Mouse (Mus musculus): ENCODE data around the gene Cers1. TPM values are rescaled to one million over a fixed set of nuclear protein-coding genes. Genes with fewer than 3 reads are reported as not detected.
A peak's percentile ranks its signal among the peaks of the same experiment; 100 is the strongest.

The Cers1 gene
- total and polyA plus RNA-seq, 2 experiments from 2014 or later, result 45.3 to 58.4 TPM

DNA sequence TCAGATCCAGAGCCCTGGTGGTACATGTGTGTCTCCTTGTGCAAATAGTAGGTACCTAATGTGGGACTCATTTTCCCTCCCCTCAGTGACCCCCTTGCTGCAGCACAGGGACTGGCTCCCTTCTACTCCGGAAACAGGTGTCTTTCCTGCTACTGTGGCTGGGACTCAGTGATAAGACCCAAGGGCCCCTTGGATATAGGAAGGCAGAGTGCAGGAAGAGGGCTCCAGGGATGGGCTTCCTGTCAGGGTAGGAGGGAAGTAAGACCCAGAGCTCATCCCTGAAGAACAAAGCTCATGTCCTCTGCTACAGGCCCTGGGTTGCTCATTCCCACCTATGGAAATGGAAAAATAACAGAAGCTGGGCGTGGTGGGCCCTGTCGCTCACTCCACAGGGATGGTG, 39.1 kb upstream of the Cers1 start:
- Histone ChIP-seq H3K36me3 (ENCODE audit: insufficient read depth) (no peaks in the 10 kb centered on the region), H3K4me3 (ENCODE audit: low read depth, low read length) (no peak overlapping the region), H3K4me1 (ENCODE audit: insufficient read depth) (no peaks in the 10 kb centered on the region), H3K9me3 (ENCODE audit: low read length) (no peaks in the 10 kb centered on the region), H3K27me3 (ENCODE audit: insufficient read depth, low read length) (no peaks in the 10 kb centered on the region), H3K9ac (no peak overlapping the region), H3K27ac (ENCODE audit: low read depth, low read length) (no peak overlapping the region), H3K4me2 (ENCODE audit: low read depth) (no peak overlapping the region)
- TF ChIP-seq CTCF (IDR thresholded peaks at IDR 0.05; ENCODE audit: low read depth), result no peak
- DNase-seq, result no peak
- 88% methylated on average over 3 of the region's 3 CpGs for WGBS
- no peak for ATAC-seq

- H3K36me3 ChIP-seq (ENCODE audit: insufficient read depth), result no peaks in the 10 kb centered on the region
- H3K4me2 ChIP-seq (ENCODE audit: low read depth), result no peak overlapping the region
- H3K9ac ChIP-seq, result no peak overlapping the region
- ATAC-seq (no peak), DNase-seq (no peak)
- H3K4me3 ChIP-seq (ENCODE audit: low read depth, low read length), result no peak overlapping the region
- no peak overlapping the region for H3K27ac ChIP-seq (ENCODE audit: low read depth, low read length)
- H3K9me3 ChIP-seq (ENCODE audit: low read length), result no peaks in the 10 kb centered on the region
- WGBS, result 60% methylated on average over 15 of the region's 15 CpGs
- no peak for TF ChIP-seq CTCF (IDR thresholded peaks at IDR 0.05; ENCODE audit: low read depth)
- H3K4me1 ChIP-seq (ENCODE audit: insufficient read depth), result no peaks in the 10 kb centered on the region
- no peaks in the 10 kb centered on the region for H3K27me3 ChIP-seq (ENCODE audit: insufficient read depth, low read length)
Observed at GRCm38 (mm10) chr8:70278175-70278574, 37.4 kb upstream of the Cers1 start.

GRCm38 (mm10) chr8:70279266-70279665, 36.3 kb upstream of the Cers1 start:
- H3K27ac ChIP-seq (ENCODE audit: low read depth, low read length), result no peak overlapping the region
- H3K4me1 ChIP-seq (ENCODE audit: insufficient read depth), result no peaks in the 10 kb centered on the region
- H3K4me2 ChIP-seq (ENCODE audit: low read depth), result no peak overlapping the region
- H3K9me3 ChIP-seq (ENCODE audit: low read length), result no peaks in the 10 kb centered on the region
- no peak overlapping the region for H3K4me3 ChIP-seq (ENCODE audit: low read depth, low read length)
- no peak overlapping the region for H3K9ac ChIP-seq
- TF ChIP-seq CTCF (IDR thresholded peaks at IDR 0.05; ENCODE audit: low read depth), result no peak
- WGBS, result 60% methylated on average over 8 of the region's 8 CpGs
- no peak for DNase-seq
- no peaks in the 10 kb centered on the region for H3K36me3 ChIP-seq (ENCODE audit: insufficient read depth)
- ATAC-seq, result no peak
- H3K27me3 ChIP-seq (ENCODE audit: insufficient read depth, low read length), result no peaks in the 10 kb centered on the region

DNA sequence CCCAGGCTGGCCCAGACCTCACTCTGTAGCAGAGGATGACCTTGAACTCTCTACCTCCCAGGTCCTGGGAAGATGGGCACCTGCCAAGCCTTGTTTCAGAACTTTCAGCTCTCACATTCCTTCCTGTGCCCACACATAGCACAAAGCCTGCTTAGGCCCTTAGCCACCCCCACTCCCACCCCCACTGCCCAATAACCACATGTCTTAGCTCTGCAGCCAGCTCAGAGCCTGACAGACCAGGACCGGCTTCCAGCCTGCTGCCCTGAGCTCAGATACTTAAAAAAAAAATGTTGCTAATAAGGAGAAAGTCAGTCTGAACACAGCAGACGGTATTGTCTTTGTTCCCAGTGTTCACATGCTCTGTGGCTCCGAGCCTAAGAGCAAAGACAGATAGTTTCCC, 34.6 kb upstream of the Cers1 start:
- DNase-seq (no peak), ATAC-seq (no peak)
- no peaks in the 10 kb centered on the region for H3K27me3 ChIP-seq (ENCODE audit: insufficient read depth, low read length)
- H3K27ac ChIP-seq (ENCODE audit: low read depth, low read length), result no peak overlapping the region
- H3K9ac ChIP-seq, result no peak overlapping the region
- H3K4me2 ChIP-seq (ENCODE audit: low read depth), result no peak overlapping the region
- H3K4me1 ChIP-seq (ENCODE audit: insufficient read depth), result no peaks in the 10 kb centered on the region
- H3K9me3 ChIP-seq (ENCODE audit: low read length), result no peaks in the 10 kb centered on the region
- H3K36me3 ChIP-seq (ENCODE audit: insufficient read depth), result 0 out of 2 replicates have a peak, but pooled peaks cover 4% of the 10 kb centered on the region
- H3K4me3 ChIP-seq (ENCODE audit: low read depth, low read length), result no peak overlapping the region
- no peak for TF ChIP-seq CTCF (IDR thresholded peaks at IDR 0.05; ENCODE audit: low read depth)
- 27% methylated on average over 3 of the region's 3 CpGs for WGBS

DNA sequence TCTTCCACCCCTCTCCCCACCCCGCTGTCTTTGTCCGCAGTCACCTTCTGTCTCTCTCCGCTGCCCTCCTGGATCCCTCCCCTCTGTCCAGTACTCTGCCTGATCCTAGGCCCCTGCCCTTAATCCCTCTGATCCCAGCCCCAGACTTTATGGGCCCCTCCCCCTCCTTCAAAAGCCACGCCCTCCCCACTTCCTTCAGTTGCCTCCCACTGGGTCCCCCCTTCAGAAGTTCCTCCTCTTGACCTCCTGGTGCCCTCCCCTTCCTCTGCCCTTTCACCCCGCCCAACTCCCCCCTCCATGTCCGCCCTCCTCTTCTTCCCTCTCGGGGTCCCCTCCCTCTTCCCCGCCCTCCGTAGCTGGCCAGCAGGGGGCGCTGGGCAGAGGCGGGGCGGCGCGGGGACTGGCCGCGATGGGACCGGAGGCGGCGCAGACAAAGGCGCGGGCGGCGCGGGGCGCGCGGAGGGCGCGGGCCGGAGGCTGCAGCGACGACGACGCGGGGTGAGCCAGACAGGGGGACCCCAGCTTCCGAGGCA, 32.9 kb upstream of the Cers1 start, which contains the start of gene Homer3:
Gene Homer3 (plus strand): TSS at position 225 of the 533 bp plus-strand sequence.
- Histone ChIP-seq H3K27me3 (ENCODE audit: insufficient read depth, low read length) (no peaks in the 10 kb centered on the region), H3K9me3 (ENCODE audit: low read length) (no peaks in the 10 kb centered on the region), H3K4me3 (ENCODE audit: low read depth, low read length) (peak within 1 kb of the TSS; percentile 75), H3K4me2 (ENCODE audit: low read depth) (peak within 1 kb of the TSS; percentile 89), H3K4me1 (ENCODE audit: insufficient read depth) (no peaks in the 10 kb centered on the region), H3K36me3 (ENCODE audit: insufficient read depth) (peaks cover 13% of the 10 kb centered on the region; the same call in 1 of the 2 replicates), H3K27ac (ENCODE audit: low read depth, low read length) (peak within 1 kb of the TSS; percentile 35; the same call in 1 of the 2 replicates), H3K9ac (peak within 1 kb of the TSS; percentile 79)
- TF ChIP-seq CTCF (IDR thresholded peaks at IDR 0.05; ENCODE audit: low read depth), result peak; percentile 90
- peak; percentile 90 for ATAC-seq
- DNase-seq, result peak; percentile 86
- WGBS, result 5% methylated on average over 35 of the region's 36 CpGs

- Histone ChIP-seq H3K9ac (peak overlapping the region; percentile 79), H3K36me3 (ENCODE audit: insufficient read depth) (peaks cover 14% of the 10 kb centered on the region; the same call in 1 of the 2 replicates), H3K27me3 (ENCODE audit: insufficient read depth, low read length) (no peaks in the 10 kb centered on the region), H3K4me3 (ENCODE audit: low read depth, low read length) (peak overlapping the region; percentile 75), H3K9me3 (ENCODE audit: low read length) (no peaks in the 10 kb centered on the region), H3K4me1 (ENCODE audit: insufficient read depth) (no peaks in the 10 kb centered on the region), H3K27ac (ENCODE audit: low read depth, low read length) (peak overlapping the region; percentile 35; the same call in 1 of the 2 replicates), H3K4me2 (ENCODE audit: low read depth) (peak overlapping the region; percentile 89)
- DNase-seq (peak; percentile 38), ATAC-seq (peak; percentile 63)
- TF ChIP-seq CTCF (IDR thresholded peaks at IDR 0.05; ENCODE audit: low read depth), result no peak
- 5% methylated on average over 53 of the region's 55 CpGs for WGBS
Observed at GRCm38 (mm10) chr8:70283136-70284077, 32.2 kb upstream of the Cers1 start.

- ATAC-seq (no peak), DNase-seq (no peak)
- Histone ChIP-seq H3K36me3 (ENCODE audit: insufficient read depth) (peaks cover 14% of the 10 kb centered on the region; the same call in 1 of the 2 replicates), H3K27me3 (ENCODE audit: insufficient read depth, low read length) (no peaks in the 10 kb centered on the region), H3K27ac (ENCODE audit: low read depth, low read length) (no peak overlapping the region), H3K9ac (no peak overlapping the region), H3K9me3 (ENCODE audit: low read length) (no peaks in the 10 kb centered on the region), H3K4me1 (ENCODE audit: insufficient read depth) (no peaks in the 10 kb centered on the region), H3K4me3 (ENCODE audit: low read depth, low read length) (no peak overlapping the region), H3K4me2 (ENCODE audit: low read depth) (0 out of 2 replicates have a peak overlapping the region, but pooled peaks have one; percentile 89)
- 83% methylated on average over 5 of the region's 5 CpGs for WGBS
- no peak for TF ChIP-seq CTCF (IDR thresholded peaks at IDR 0.05; ENCODE audit: low read depth)
Observed at GRCm38 (mm10) chr8:70284421-70284820, 31.2 kb upstream of the Cers1 start.
